Mouse (Mus musculus): ENCODE data around the gene Stip1.
"Not testable (repeated sequence)": the region's sequence is repeated elsewhere in the genome, so short reads cannot be mapped to it uniquely, and the experiment has no call there.

The Stip1 gene

GRCm38 (mm10) chr19:7017541-7018457 lies 22.0 kb downstream of the Stip1 start:
- CTCF ChIA-PET: interaction anchor here (0.7 to 0.8 kb wide), 2 partner anchors 38 to 47 kb away, joined by 3 read pairs; no protein-coding TSS in a partner anchor

- CTCF ChIA-PET: no interaction called here
Observed at GRCm38 (mm10) chr19:7014481-7015135, 25.2 kb downstream of the Stip1 start.

GRCm38 (mm10) chr19:7013984-7014383 lies 25.8 kb downstream of the Stip1 start:
- CTCF ChIA-PET: no interaction called here

GRCm38 (mm10) chr19:7012426-7012825 lies 27.3 kb downstream of the Stip1 start:
- CTCF ChIA-PET: no interaction called here

- CTCF ChIA-PET: interaction anchor here (0.5 to 1.2 kb wide), 2 partner anchors 33 to 78 kb away, joined by 4 to 5 read pairs; partner anchors contain the start of gene Stip1
Observed at GRCm38 (mm10) chr19:7006892-7007593, 32.7 kb downstream of the Stip1 start.

GRCm38 (mm10) chr19:6999360-7000063 lies 40.3 kb downstream of the Stip1 start:
- CTCF ChIA-PET: no interaction called here

GRCm38 (mm10) chr19:6997721-6998290 lies 42.0 kb downstream of the Stip1 start:
- CTCF ChIA-PET: interaction anchor here (0.5 to 0.6 kb wide), 2 partner anchors 9 to 947 kb away, joined by 4 to 6 read pairs; no protein-coding TSS in a partner anchor

GRCm38 (mm10) chr19:6996006-6996405 lies 43.8 kb downstream of the Stip1 start, which contains the start of the genes Nudt22 and Trpt1:
Gene Nudt22, minus strand, starts transcription at chr19:6996117.
Gene Trpt1, plus strand, starts transcription at chr19:6996131.
- CTCF ChIA-PET: interaction anchor here (0.5 kb wide), 2 partner anchors 25 to 127 kb away, joined by 3 to 12 read pairs; no protein-coding TSS in a partner anchor

- CTCF ChIA-PET: interaction anchor here (0.5 kb wide), 2 partner anchors 25 to 126 kb away, joined by 3 to 12 read pairs; no protein-coding TSS in a partner anchor
Observed at GRCm38 (mm10) chr19:6995255-6995991, 44.3 kb downstream of the Stip1 start.

GRCm38 (mm10) chr19:6994489-6994888 lies 45.3 kb downstream of the Stip1 start:
- CTCF ChIA-PET: interaction anchor here (1.0 kb wide), 1 partner anchor 9 kb away, joined by 4 read pairs; no protein-coding TSS in a partner anchor

- CTCF ChIA-PET: interaction anchor here (1.0 kb wide), 1 partner anchor 9 kb away, joined by 4 read pairs; no protein-coding TSS in a partner anchor
Observed at GRCm38 (mm10) chr19:6994002-6994401, 45.8 kb downstream of the Stip1 start.

- CTCF ChIA-PET: no interaction called here
Observed at GRCm38 (mm10) chr19:6993011-6993770, 46.6 kb downstream of the Stip1 start.

- CTCF ChIA-PET: no interaction called here
Observed at GRCm38 (mm10) chr19:6992011-6992858, 47.5 kb downstream of the Stip1 start, which contains the start of gene Dnajc4. Gene Dnajc4, minus strand, starts transcription at chr19:6992572.

- CTCF ChIA-PET: not testable (repeated sequence)
Observed at GRCm38 (mm10) chr19:6991166-6991565, 48.6 kb downstream of the Stip1 start.

GRCm38 (mm10) chr19:6990712-6991111 lies 49.1 kb downstream of the Stip1 start:
- CTCF ChIA-PET: no interaction called here

GRCm38 (mm10) chr19:6989251-6989650 lies 50.5 kb downstream of the Stip1 start:
- CTCF ChIA-PET: interaction anchor here (0.6 kb wide), 2 partner anchors 8 to 356 kb away, joined by 3 to 4 read pairs; no protein-coding TSS in a partner anchor

- CTCF ChIA-PET: interaction anchor here (0.7 kb wide), 2 partner anchors 8 to 11 kb away, joined by 3 read pairs; no protein-coding TSS in a partner anchor
Observed at GRCm38 (mm10) chr19:6987904-6988285, 51.9 kb downstream of the Stip1 start.

Measured in spleen, embryonic (tissue).